15 mouse cellular contexts compared by ENCODE assay signal in the genomic region with DNA sequence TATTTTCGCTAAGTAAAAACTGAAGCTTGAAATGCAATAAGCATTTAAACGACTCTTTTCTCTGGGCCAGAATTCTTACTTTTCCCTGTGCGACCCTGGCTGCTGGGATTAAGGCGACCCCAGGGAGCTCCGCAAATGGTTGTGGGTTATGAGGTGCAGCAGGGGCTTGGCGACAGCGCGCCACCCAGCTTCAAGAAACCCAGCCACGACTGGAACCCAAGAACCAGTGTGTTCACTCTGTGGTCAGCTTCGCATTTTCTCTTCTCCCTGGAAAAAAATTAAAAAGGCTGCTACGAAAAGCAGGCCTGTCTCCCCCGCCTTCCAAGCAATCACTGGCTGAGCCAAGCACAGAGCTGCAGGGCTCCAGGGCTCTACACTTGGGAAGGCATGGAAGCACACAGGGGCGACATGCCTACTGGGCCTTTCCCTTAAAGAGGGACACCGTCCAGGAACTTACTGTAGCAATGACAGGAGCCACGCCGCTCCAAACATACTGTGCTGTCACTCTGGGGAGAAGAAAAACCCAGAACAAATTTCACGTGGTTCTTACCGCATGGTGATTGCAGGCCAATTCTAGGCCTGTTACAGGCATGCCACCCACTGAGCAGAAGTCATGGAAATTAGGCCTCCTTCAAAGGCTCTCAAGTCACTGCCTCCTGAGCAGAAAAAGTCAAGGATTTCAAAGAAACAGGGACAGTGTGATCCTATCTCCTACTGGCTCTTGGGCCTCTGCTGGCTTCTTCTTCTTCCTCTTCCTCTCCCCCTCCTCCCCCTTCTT.
DNase-seq lines count a peak whose midpoint lies in the region; ATAC-seq and TF ChIP-seq lines count a peak whose summit lies in the region.
"Had no signal": no experiment of that assay in that cellular context is flagged by ENCODE, and none has a peak within 500 bp of the region (broad histone marks: within the 10 kb centered on the region; RNA-seq: fewer than 3 reads in every experiment).

No protein-coding gene starts in this region.

- no peaks in the 10 kb centered on the region for H3K27me3 ChIP-seq in heart, embryonic 10.5 days (ENCODE audit: insufficient read depth, poor library complexity, severe bottlenecking)
- no peaks in the 10 kb centered on the region for H3K27me3 ChIP-seq in limb, embryonic 14.5 days (ENCODE audit: control insufficient read depth, insufficient read depth, low read length)
- H3K27me3 ChIP-seq: CH12.LX had no signal

- H3K27ac ChIP-seq in heart, embryonic 10.5 days, result 0 out of 2 replicates have a peak overlapping the region, but pooled peaks have one; percentile 1
- no peak overlapping the region for H3K27ac ChIP-seq in ES-E14 (ENCODE audit: insufficient read depth, low read depth, low read length, poor library complexity, severe bottlenecking)
- H3K27ac ChIP-seq in limb, embryonic 14.5 days (replicated peaks; ENCODE audit: low read depth, low read length), result peak overlapping the region; percentile 79
- H3K27ac ChIP-seq in layer of hippocampus, adult 2 months, result no peak overlapping the region
- H3K27ac ChIP-seq: liver, embryonic 14.5 days had no signal

- intact Hi-C loops in heart, postnatal 36 days (cut with DNase I), result no loop called here

- peak overlapping the region; percentile 34; the same call in 1 of the 2 replicates for H3K9ac ChIP-seq in ES-E14 (ENCODE audit: insufficient read depth, low read depth, low read length, poor library complexity, severe bottlenecking)
- no peak overlapping the region for H3K9ac ChIP-seq in limb, embryonic 14.5 days (ENCODE audit: low read depth, low read length, severe bottlenecking)
- H3K9ac ChIP-seq: liver, embryonic 14.5 days had no signal

- TF ChIP-seq CTCF in layer of hippocampus, adult 2 months (conservative IDR thresholded peaks at IDR 0.05), result no peak

- peak overlapping the region; percentile 35; the same call in 1 of the 2 replicates for H3K4me2 ChIP-seq in limb, embryonic 14.5 days (replicated peaks; ENCODE audit: low read depth, low read length, severe bottlenecking)

- H3K4me3 ChIP-seq in heart, embryonic 10.5 days, result no peak overlapping the region
- H3K4me3 ChIP-seq in ES-E14 (ENCODE audit: insufficient read depth in 1 of 2, low read depth in 1 of 2, low read length in 2 of 2, poor library complexity in 1 of 2, severe bottlenecking in 1 of 2), result peak overlapping the region in 1 of 2 experiments; percentile 19; a peak in 1 of 4 replicates
- no peak overlapping the region for H3K4me3 ChIP-seq in limb, embryonic 14.5 days (replicated peaks; ENCODE audit: low read length)
- H3K4me3 ChIP-seq in layer of hippocampus, adult 2 months, result no peak overlapping the region

- no peak for TF ChIP-seq POLR2A in limb, embryonic 14.5 days (IDR thresholded peaks at IDR 0.05; ENCODE audit: borderline replicate concordance, extremely low read depth, insufficient read depth, insufficient read length)

- no peaks in the 10 kb centered on the region for H3K9me3 ChIP-seq in heart, embryonic 10.5 days
- no peaks in the 10 kb centered on the region for H3K9me3 ChIP-seq in ES-E14 (ENCODE audit: control insufficient read depth, insufficient read depth, low read depth, low read length)
- H3K9me3 ChIP-seq in limb, embryonic 14.5 days (ENCODE audit: control insufficient read depth, low read length), result no peaks in the 10 kb centered on the region

- peaks cover 5% of the 10 kb centered on the region; the same call in 1 of the 2 replicates for H3K36me3 ChIP-seq in heart, embryonic 10.5 days
- H3K36me3 ChIP-seq in ES-E14 (ENCODE audit: control insufficient read depth, insufficient read depth, low read length, poor library complexity, severe bottlenecking), result peaks cover 4% of the 10 kb centered on the region
- H3K36me3 ChIP-seq in limb, embryonic 14.5 days (ENCODE audit: control insufficient read depth, insufficient read depth, low read length), result no peaks in the 10 kb centered on the region

- WGBS in heart, embryonic 10.5 days, result 49% methylated on average over 18 of the region's 18 CpGs
- 20% methylated on average over 18 of the region's 18 CpGs for WGBS in limb, embryonic 14.5 days

- peaks cover 14% of the 10 kb centered on the region for H3K4me1 ChIP-seq in heart, embryonic 10.5 days
- H3K4me1 ChIP-seq in ES-E14 (ENCODE audit: control insufficient read depth in 2 of 2, insufficient read depth in 2 of 2, low read length in 2 of 2, poor library complexity in 1 of 2), result peaks cover 2 to 5% of the 10 kb centered on the region in 2 experiments; a peak in 1 of 4 replicates
- peaks cover 28% of the 10 kb centered on the region for H3K4me1 ChIP-seq in limb, embryonic 14.5 days (ENCODE audit: control insufficient read depth, insufficient read depth, low read length)

- in situ Hi-C loops in ES-E14 (cut with MboI; ENCODE audit: low sequenced_read_pairs in 2 of 2, unreplicated experiment in 2 of 2), result no loop called here

- no peak for DNase-seq in heart, embryonic 10.5 days (ENCODE audit: low spot score)
- no peak for DNase-seq in heart, postnatal 36 days
- no peak for DNase-seq in ES-E14 (ENCODE audit: low read depth, low spot score)
- DNase-seq in embryo, embryonic 10 days (ENCODE audit: low spot score), result peak; percentile 25
- peak; percentile 26 for DNase-seq in limb, embryonic 14.5 days (ENCODE audit: low spot score)
- DNase-seq in layer of hippocampus, adult 2 months (ENCODE audit: low spot score in 2 of 2), result no peak
- DNase-seq in heart, adult 9 months (ENCODE audit: low spot score in 2 of 2), result no peak
- DNase-seq: adrenal gland, postnatal 36 days; cerebellum, adult 11 months; heart, postnatal 10 days; kidney, adult 11 months; kidney, postnatal 4 days; right cerebral cortex, postnatal 4 days had no signal

- 0 out of 2 replicates have a peak, but pooled peaks have one; percentile 26 for ATAC-seq in limb, embryonic 14.5 days (ENCODE audit: low FRiP score, low read depth)

TF ChIP-seq in ES-E14, 5 proteins besides CTCF, POLR2A, EP300 and RAD21:
- TF ChIP-seq MAFK (IDR thresholded peaks at IDR 0.05; ENCODE audit: insufficient read depth, low read depth, low read length), result no peak
- no peak for TF ChIP-seq ZNF384 (IDR thresholded peaks at IDR 0.05; ENCODE audit: low read depth, low read length)
- no peak for TF ChIP-seq HCFC1 (IDR thresholded peaks at IDR 0.05; ENCODE audit: borderline replicate concordance, insufficient read depth, low read length)
- TF ChIP-seq ZC3H11A (IDR thresholded peaks at IDR 0.05; ENCODE audit: borderline replicate concordance, low read depth, low read length), result no peak
- TF ChIP-seq CHD2 (IDR thresholded peaks at IDR 0.05; ENCODE audit: low read depth, low read length), result no peak

Comparison
In these comparisons a context has a peak if more than half of its experiments do, and no peak if none do; other contexts are left out.
1. DNase-seq: peak in embryo, embryonic 10 days (single experiment) and limb, embryonic 14.5 days (single experiment); none in heart, embryonic 10.5 days (single experiment), heart, postnatal 36 days (0 of 2), ES-E14 (single experiment), layer of hippocampus, adult 2 months (0 of 2) and heart, adult 9 months (0 of 2).
2. H3K27ac ChIP-seq: peak in heart, embryonic 10.5 days (single experiment) and limb, embryonic 14.5 days (single experiment); none in ES-E14 (single experiment) and layer of hippocampus, adult 2 months (single experiment).